In genomic region chr16:16438436-16438835, GRCm38 (mm10) we compare ENCODE assay signal across 28 mouse cellular contexts.
A peak's percentile ranks its signal among the peaks of the same experiment; 100 is the strongest.
DNase-seq lines count a peak whose midpoint lies in the region; ATAC-seq and TF ChIP-seq lines count a peak whose summit lies in the region.
"Had no signal": no experiment of that assay in that cellular context is flagged by ENCODE, and none has a peak within 500 bp of the region (broad histone marks: within the 10 kb centered on the region; RNA-seq: fewer than 3 reads in every experiment).

No protein-coding gene starts in this region.

- H3K27ac ChIP-seq in CH12.LX (ENCODE audit: insufficient read depth, low read depth), result no peak overlapping the region
- no peak overlapping the region for H3K27ac ChIP-seq in embryonic facial prominence, embryonic 10.5 days (replicated peaks)
- H3K27ac ChIP-seq in limb, embryonic 11.5 days (replicated peaks; ENCODE audit: low read depth, low read length), result no peak overlapping the region
- H3K27ac ChIP-seq in hindbrain, embryonic 12.5 days, result no peak overlapping the region
- no peak overlapping the region for H3K27ac ChIP-seq in left cerebral cortex, adult 2 months
- H3K27ac ChIP-seq: embryonic facial prominence, embryonic 15.5 days; layer of hippocampus, adult 2 months; limb, embryonic 15.5 days; liver, embryonic 14.5 days; stomach, postnatal 0 days had no signal

- no peak; the same call in 1 of the 2 replicates for ATAC-seq in limb, embryonic 11.5 days (ENCODE audit: insufficient number of reproducible peaks, low FRiP score, low TSS enrichment, low read depth)
- no peak for ATAC-seq in hindbrain, embryonic 12.5 days (ENCODE audit: low FRiP score)
- ATAC-seq: forebrain, embryonic 14.5 days; midbrain, embryonic 16.5 days had no signal

- H3K4me3 ChIP-seq in CH12.LX (replicated peaks in 1 of 3; ENCODE audit: low read depth in 2 of 3, low read length in 2 of 3, poor library complexity in 1 of 3), result no peak overlapping the region
- no peak overlapping the region for H3K4me3 ChIP-seq in embryonic facial prominence, embryonic 10.5 days
- no peak overlapping the region for H3K4me3 ChIP-seq in limb, embryonic 11.5 days (ENCODE audit: low read depth, low read length)
- no peak overlapping the region for H3K4me3 ChIP-seq in hindbrain, embryonic 12.5 days
- no peak overlapping the region for H3K4me3 ChIP-seq in left cerebral cortex, adult 2 months
- H3K4me3 ChIP-seq: embryonic facial prominence, embryonic 15.5 days; heart, embryonic 12.5 days; layer of hippocampus, adult 2 months; limb, embryonic 15.5 days had no signal

- no peaks in the 10 kb centered on the region for H3K36me3 ChIP-seq in CH12.LX (replicated peaks in 1 of 2; ENCODE audit: control insufficient read depth in 1 of 2, insufficient read depth in 1 of 2, low read length in 1 of 2)
- peaks cover 21% of the 10 kb centered on the region for H3K36me3 ChIP-seq in embryonic facial prominence, embryonic 10.5 days (replicated peaks)
- H3K36me3 ChIP-seq in limb, embryonic 11.5 days (ENCODE audit: control insufficient read depth, insufficient read depth, low read length), result no peaks in the 10 kb centered on the region
- peaks cover 21% of the 10 kb centered on the region for H3K36me3 ChIP-seq in hindbrain, embryonic 12.5 days
- H3K36me3 ChIP-seq: embryonic facial prominence, embryonic 15.5 days; G1E had no signal

- no peak for TF ChIP-seq RAD21 in CH12.LX (IDR thresholded peaks at IDR 0.05; ENCODE audit: low read depth, low read length)

- in situ Hi-C loops in CH12.LX (cut with MboI; ENCODE audit: low pct_ligation_motif_present, low pct_unique_long_range_greater_than_20kb, low sequenced_read_pairs), result no loop called here

- dilution Hi-C loops in CH12.LX (cut with MboI; ENCODE audit: extremely low pct_ligation_motif_present, extremely low pct_unique_long_range_greater_than_20kb, low sequenced_read_pairs), result no loop called here

- TF ChIP-seq POLR2A in CH12.LX (IDR thresholded peaks at IDR 0.05; ENCODE audit: low read depth, low read length), result no peak

- H3K4me2 ChIP-seq in CH12.LX (ENCODE audit: insufficient read depth, low read depth, poor library complexity, severe bottlenecking), result no peak overlapping the region
- no peak overlapping the region for H3K4me2 ChIP-seq in limb, embryonic 11.5 days (ENCODE audit: low read depth, severe bottlenecking)
- no peak overlapping the region for H3K4me2 ChIP-seq in hindbrain, embryonic 12.5 days (replicated peaks)
- H3K4me2 ChIP-seq: embryonic facial prominence, embryonic 15.5 days; heart, embryonic 12.5 days; limb, embryonic 15.5 days; lung, embryonic 14.5 days; midbrain, embryonic 11.5 days had no signal

- no peak for TF ChIP-seq CTCF in CH12.LX (conservative IDR thresholded peaks at IDR 0.05 in 1 of 2, IDR thresholded peaks at IDR 0.05 in 1 of 2; ENCODE audit: low read depth in 2 of 2, low read length in 2 of 2)
- no peak for TF ChIP-seq CTCF in left cerebral cortex, adult 2 months (IDR thresholded peaks at IDR 0.05)

- no peaks in the 10 kb centered on the region for H3K27me3 ChIP-seq in CH12.LX (replicated peaks)
- H3K27me3 ChIP-seq in embryonic facial prominence, embryonic 10.5 days (replicated peaks; ENCODE audit: low read depth, poor library complexity, severe bottlenecking), result no peaks in the 10 kb centered on the region
- H3K27me3 ChIP-seq in limb, embryonic 11.5 days (ENCODE audit: control insufficient read depth, insufficient read depth, low read length), result no peaks in the 10 kb centered on the region
- no peaks in the 10 kb centered on the region for H3K27me3 ChIP-seq in hindbrain, embryonic 12.5 days
- H3K27me3 ChIP-seq: embryonic facial prominence, embryonic 15.5 days; heart, embryonic 12.5 days; limb, embryonic 15.5 days had no signal

- intact Hi-C loops in left cerebral cortex, adult 2 months (cut with DNase I), result no loop called here

- DNase-seq in 416B (ENCODE audit: low read depth) (peak; percentile 61), CH12.LX (ENCODE audit: extremely low read depth) (peak; percentile 37)
- DNase-seq in embryonic facial prominence, embryonic 10.5 days (ENCODE audit: low spot score), result peak; percentile 26
- peak; percentile 22 for DNase-seq in limb, embryonic 11.5 days (ENCODE audit: low spot score)
- DNase-seq in left cerebral cortex, adult 2 months (ENCODE audit: extremely low spot score in 1 of 2, low spot score in 2 of 2), result no peak
- DNase-seq: adrenal gland, adult 8-10 months; cerebellum, adult 2 months; cerebellum, postnatal 14 days; gastrocnemius, postnatal 25 days; heart, adult 18-20 months; kidney, adult 11 months; kidney, postnatal 25 days; lung, embryonic 14.5 days; lung, postnatal 14 days; right cerebral cortex, adult 18-20 months; spleen, adult 18-20 months; thymus, adult 18-20 months had no signal

- H3K9ac ChIP-seq in CH12.LX (ENCODE audit: insufficient read depth, low read depth), result no peak overlapping the region
- no peak overlapping the region for H3K9ac ChIP-seq in limb, embryonic 11.5 days (ENCODE audit: low read length)
- no peak overlapping the region for H3K9ac ChIP-seq in hindbrain, embryonic 12.5 days
- H3K9ac ChIP-seq: embryonic facial prominence, embryonic 15.5 days; heart, embryonic 12.5 days; limb, embryonic 15.5 days; liver, embryonic 14.5 days; lung, embryonic 14.5 days had no signal

- H3K4me1 ChIP-seq in CH12.LX (ENCODE audit: control insufficient read depth in 1 of 2, insufficient read depth in 2 of 2), result peaks cover 0 to 4% of the 10 kb centered on the region in 2 experiments; a peak in 2 of 4 replicates
- H3K4me1 ChIP-seq in embryonic facial prominence, embryonic 10.5 days, result no peaks in the 10 kb centered on the region
- H3K4me1 ChIP-seq in limb, embryonic 11.5 days (ENCODE audit: control insufficient read depth, insufficient read depth, low read length), result no peaks in the 10 kb centered on the region
- no peaks in the 10 kb centered on the region for H3K4me1 ChIP-seq in hindbrain, embryonic 12.5 days
- H3K4me1 ChIP-seq: embryonic facial prominence, embryonic 15.5 days; heart, embryonic 12.5 days; limb, embryonic 15.5 days had no signal

- TF ChIP-seq EP300 in CH12.LX (IDR thresholded peaks at IDR 0.05; ENCODE audit: low read length), result no peak

- no peaks in the 10 kb centered on the region for H3K79me2 ChIP-seq in CH12.LX (replicated peaks; ENCODE audit: control insufficient read depth, extremely low read depth, insufficient read depth, poor library complexity, severe bottlenecking)

- H3K9me3 ChIP-seq in CH12.LX (replicated peaks; ENCODE audit: low read length), result no peaks in the 10 kb centered on the region
- no peaks in the 10 kb centered on the region for H3K9me3 ChIP-seq in embryonic facial prominence, embryonic 10.5 days
- H3K9me3 ChIP-seq in limb, embryonic 11.5 days (ENCODE audit: control insufficient read depth, low read length), result no peaks in the 10 kb centered on the region
- H3K9me3 ChIP-seq in hindbrain, embryonic 12.5 days (replicated peaks), result no peaks in the 10 kb centered on the region
- H3K9me3 ChIP-seq: embryonic facial prominence, embryonic 15.5 days; G1E; heart, embryonic 12.5 days; limb, embryonic 15.5 days had no signal

- WGBS in embryonic facial prominence, embryonic 10.5 days, result 32% methylated on average over 1 of the region's 1 CpGs
- 11% methylated on average over 1 of the region's 1 CpGs for WGBS in limb, embryonic 11.5 days
- 71% methylated on average over 1 of the region's 1 CpGs for WGBS in hindbrain, embryonic 12.5 days

TF ChIP-seq in CH12.LX, 34 proteins besides CTCF, POLR2A, EP300 and RAD21:
- TF ChIP-seq CHD2 (IDR thresholded peaks at IDR 0.05; ENCODE audit: low read length), result no peak
- no peak for TF ChIP-seq ZKSCAN1 (IDR thresholded peaks at IDR 0.05; ENCODE audit: borderline replicate concordance, low read depth, low read length)
- no peak for TF ChIP-seq BHLHE40 (IDR thresholded peaks at IDR 0.05; ENCODE audit: low read depth, low read length)
- TF ChIP-seq PAX5 (IDR thresholded peaks at IDR 0.05; ENCODE audit: low read length), result no peak
- TF ChIP-seq JUN (IDR thresholded peaks at IDR 0.05; ENCODE audit: insufficient read depth, low read depth, low read length), result no peak
- TF ChIP-seq ZNF384 (IDR thresholded peaks at IDR 0.05; ENCODE audit: low read depth, low read length), result no peak
- no peak for TF ChIP-seq HCFC1 (IDR thresholded peaks at IDR 0.05; ENCODE audit: low read depth, low read length)

Comparison
In these comparisons a context has a peak if more than half of its experiments do, and no peak if none do; other contexts are left out.
1. DNase-seq: peak in 416B (single experiment), CH12.LX (single experiment), embryonic facial prominence, embryonic 10.5 days (single experiment) and limb, embryonic 11.5 days (single experiment); none in left cerebral cortex, adult 2 months (0 of 2).